Mouse (Mus musculus) spleen, adult 2 months (tissue): ENCODE results near the gene 4930426L09Rik. TPM values are rescaled to one million over a fixed set of nuclear protein-coding genes. Genes with fewer than 3 reads are reported as not detected.

Experiments used
- DNase-seq, 2 experiments: peaks; one replicate each; pipeline versions ENCODE4 v3.0.0 to v3.0.0-alpha.2; 2012 to 2021; ENCODE audit warnings: low spot score in 2 of 2, low read depth in 1 of 2
- H3K27ac ChIP-seq: fragments of 200-500 bp; 2 replicates; pipeline ENCODE4 v1.5.1; 2012; ENCODE audit warnings: low read length, inconsistent platforms; ENCODE audit not compliant: insufficient read depth
- H3K27me3 ChIP-seq: fragments of 200-500 bp; 2 replicates; pipeline ENCODE4 v1.6.1; 2012; ENCODE audit warnings: mild to moderate bottlenecking, moderate library complexity, low read length, inconsistent platforms; ENCODE audit not compliant: control insufficient read depth, insufficient read depth
- H3K36me3 ChIP-seq: fragments of 200-500 bp; 2 replicates; pipeline ENCODE4 v1.6.1; 2012; ENCODE audit warnings: mild to moderate bottlenecking, low read length, inconsistent platforms; ENCODE audit not compliant: control insufficient read depth, insufficient read depth
- H3K4me1 ChIP-seq: fragments of 200-500 bp; 2 replicates; pipeline ENCODE4 v1.6.1; 2011; ENCODE audit warnings: inconsistent platforms; ENCODE audit not compliant: control insufficient read depth, insufficient read depth, insufficient read length
- H3K4me3 ChIP-seq: fragments of 200-500 bp; 2 replicates; pipeline ENCODE4 v1.5.1; 2011; ENCODE audit warnings: mild to moderate bottlenecking, inconsistent platforms; ENCODE audit not compliant: insufficient read depth, insufficient read length; ENCODE audit errors: extremely low read depth
- CTCF ChIP-seq: fragments of 200-500 bp; IDR thresholded peaks from 2 replicates; pipeline ENCODE4 v1.5.1; 2011; ENCODE audit warnings: mild to moderate bottlenecking, inconsistent platforms; ENCODE audit not compliant: insufficient read depth, insufficient read length, insufficient replicate concordance; ENCODE audit errors: extremely low read depth
- POLR2A ChIP-seq: fragments of 200-500 bp; IDR thresholded peaks from 2 replicates; pipeline ENCODE4 v1.6.1; 2011; ENCODE audit warnings: low read depth, low read length, inconsistent platforms
- whole genome bisulfite sequencing: fragments of 180-500 bp; shearing (Covaris S2); methylation state at CpG from one replicate; pipeline ENCODE4 v1.1.7; 2018; 5-methylcytosine and 5-hydroxymethylcytosine counted together
- polyA plus RNA-seq: library from polyadenylated mRNA; depleted of rRNA; stranded (reverse); fragments of >200 nt; gene quantifications from 2 replicates; pipeline ENCODE4 v1.2.3, GENCODE M21; 2012; rRNA removed

4930426L09Rik gene
- polyA plus RNA-seq, 1 experiment = 0.69 TPM

DNA sequence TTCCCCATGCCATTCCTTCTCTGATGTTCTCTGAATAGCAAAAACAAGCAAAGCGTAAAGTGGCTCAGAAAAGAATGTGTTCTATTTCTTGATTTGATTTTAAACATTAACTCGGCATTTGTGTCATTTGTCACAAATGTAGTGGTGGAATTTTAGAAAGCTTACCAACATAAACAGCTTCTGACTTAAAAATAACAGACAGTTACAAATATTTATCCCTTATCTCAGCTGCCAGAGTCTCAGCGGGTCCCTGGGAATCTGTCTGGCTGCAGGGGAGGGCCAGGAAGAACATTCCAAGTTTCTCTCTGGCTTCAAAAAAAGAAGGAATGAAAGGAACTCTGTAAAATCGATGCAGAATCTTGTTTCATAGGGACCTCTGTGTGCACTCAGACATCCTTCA is 39.3 kb downstream of the 4930426L09Rik start:
- TF ChIP-seq CTCF (no peak), POLR2A (no peak)
- Histone ChIP-seq H3K27me3 (no peaks in the 10 kb centered on the region), H3K27ac (no peak overlapping the region), H3K4me3 (no peak overlapping the region), H3K4me1 (no peaks in the 10 kb centered on the region), H3K36me3 (no peaks in the 10 kb centered on the region)
- DNase-seq = no peak
- WGBS = 84% methylated on average over 4 of the region's 4 CpGs

DNA sequence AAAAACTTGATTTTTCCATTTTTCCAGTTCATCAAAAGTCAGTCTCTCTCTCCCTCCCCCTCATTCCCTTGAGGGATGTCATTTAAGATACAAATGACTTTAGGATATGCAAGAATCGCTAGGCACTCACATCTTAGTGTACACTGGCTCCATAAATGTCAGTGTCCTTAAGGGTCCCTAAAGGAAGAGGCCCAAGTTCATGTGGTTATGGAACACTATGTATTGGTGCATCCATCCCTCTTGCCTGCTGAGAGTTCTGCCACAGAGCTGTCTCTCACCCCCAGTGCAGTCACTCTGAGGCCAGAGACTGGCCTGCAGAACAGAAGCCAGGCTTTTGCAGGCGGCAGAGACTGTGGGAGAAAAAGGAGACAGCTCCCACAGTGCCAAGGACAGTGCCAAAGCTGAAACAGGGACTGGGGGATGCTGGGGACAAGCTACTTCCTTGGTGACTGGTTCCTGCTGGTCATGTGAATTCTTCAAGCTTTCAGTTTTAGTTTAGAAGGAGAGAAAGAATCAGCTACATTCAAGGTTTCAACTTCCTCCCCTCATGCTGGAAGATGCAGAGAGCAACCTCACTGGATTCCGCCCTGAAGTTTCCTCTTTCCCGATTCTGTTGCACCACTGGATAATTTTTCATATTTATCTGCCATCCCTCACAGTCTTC is 39.9 kb downstream of the 4930426L09Rik start:
- Histone ChIP-seq H3K27ac (0 out of 2 replicates have a peak overlapping the region, but pooled peaks have one; percentile 3), H3K4me1 (no peaks in the 10 kb centered on the region), H3K27me3 (no peaks in the 10 kb centered on the region), H3K36me3 (no peaks in the 10 kb centered on the region), H3K4me3 (no peak overlapping the region)
- DNase-seq = no peak
- WGBS = 66% methylated on average over 4 of the region's 4 CpGs
- TF ChIP-seq CTCF (no peak), POLR2A (no peak)

DNA sequence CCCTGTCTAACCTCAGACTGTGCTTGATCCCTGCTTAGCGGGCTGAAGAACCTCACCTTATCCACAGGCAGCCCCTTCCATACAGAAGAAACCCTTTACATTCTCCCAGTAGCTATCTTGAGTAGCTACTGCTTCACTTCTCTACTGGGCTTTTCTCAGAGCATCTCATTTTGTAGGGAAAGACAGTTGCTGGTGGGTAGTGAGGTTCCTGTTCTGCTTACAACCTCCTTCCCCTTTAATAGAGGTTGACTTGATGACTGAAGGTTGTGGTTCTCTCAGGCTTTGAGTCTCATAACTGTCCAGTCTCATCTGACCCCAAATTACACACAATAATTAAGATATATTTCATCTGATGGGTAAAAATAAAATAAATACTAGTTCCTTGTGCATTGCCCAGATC is 50.1 kb downstream of the 4930426L09Rik start:
- no peaks in the 10 kb centered on the region for H3K36me3 ChIP-seq
- H3K4me1 ChIP-seq = peaks cover 3% of the 10 kb centered on the region; the same call in 1 of the 2 replicates
- no peak for DNase-seq
- H3K27me3 ChIP-seq = no peaks in the 10 kb centered on the region
- TF ChIP-seq CTCF = no peak
- H3K27ac ChIP-seq = peak overlapping the region; percentile 66
- no peak overlapping the region for H3K4me3 ChIP-seq
- 83% methylated on average over 1 of the region's 1 CpGs for WGBS

DNA sequence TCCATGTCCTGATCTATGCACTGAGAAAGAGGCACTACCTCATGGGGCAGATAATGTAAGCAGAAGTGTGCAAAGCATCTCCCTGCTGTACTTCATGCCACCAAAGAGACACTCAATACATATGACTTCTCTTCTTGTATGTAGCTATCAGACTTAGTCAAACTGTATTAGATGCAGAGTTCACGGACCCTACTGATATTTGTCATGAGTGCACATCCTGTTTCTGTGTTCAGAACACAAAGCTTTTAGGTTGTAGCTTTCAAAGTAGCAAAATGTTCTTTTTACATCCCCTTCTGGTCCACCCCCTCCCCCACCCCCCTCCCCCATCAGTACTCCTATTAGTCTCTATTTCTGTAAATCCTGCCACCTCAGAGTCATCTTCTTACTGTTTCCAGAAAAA is 51.2 kb downstream of the 4930426L09Rik start:
- Histone ChIP-seq H3K27me3 (no peaks in the 10 kb centered on the region), H3K4me1 (peaks cover 3% of the 10 kb centered on the region; the same call in 1 of the 2 replicates), H3K36me3 (no peaks in the 10 kb centered on the region), H3K27ac (peak overlapping the region; percentile 22; the same call in 1 of the 2 replicates), H3K4me3 (no peak overlapping the region)
- TF ChIP-seq POLR2A (no peak), CTCF (no peak)
- WGBS = 57% methylated on average over 1 of the region's 1 CpGs
- no peak for DNase-seq

Other genes starting within 250 kb of the 4930426L09Rik start
- 21.4 and 21.8 TPM in 2 replicates for gene Pip4k2a, start 217 bp upstream of the 4930426L09Rik start, polyA plus RNA-seq
- gene Armc3, start 201.0 kb downstream of the 4930426L09Rik start, polyA plus RNA-seq = 0.12 and 0.26 TPM in 2 replicates